Mouse (Mus musculus) ES-Bruce4 (cell line): ENCODE measurements around the gene Sh3rf1.

Experiments
- CTCF ChIP-seq: IDR thresholded peaks from one replicate; pipeline ENCODE4 v1.8.1; 2011; ENCODE audit warnings: low read depth, low read length
- POLR2A ChIP-seq: IDR thresholded peaks from one replicate; pipeline ENCODE4 v1.8.1; 2011; ENCODE audit warnings: low read length; ENCODE audit not compliant: insufficient read depth

DNA sequence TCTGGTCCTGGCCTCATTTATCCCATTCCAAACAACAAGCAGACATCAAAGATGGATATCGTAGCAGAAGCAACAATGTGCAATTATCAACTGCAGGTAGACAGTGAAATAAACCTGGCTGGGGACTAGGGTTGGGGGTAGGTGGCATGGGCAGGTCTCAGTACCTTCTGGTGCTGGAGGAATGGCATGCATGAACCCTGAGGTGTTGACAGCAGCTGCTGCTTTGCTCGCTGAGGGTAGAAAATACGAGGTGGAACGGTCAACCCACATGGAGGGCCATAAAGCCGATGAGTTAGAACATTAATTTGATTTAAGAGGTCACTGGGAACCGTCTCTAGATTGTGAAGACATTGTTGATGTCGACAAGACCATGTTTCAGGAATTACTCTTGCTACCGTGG lies 98.8 kb downstream of the Sh3rf1 start:
- TF ChIP-seq POLR2A (no peak), CTCF (no peak)
